Mouse (Mus musculus): ENCODE results near the gene Sirt2. TPM values are rescaled to one million over a fixed set of nuclear protein-coding genes. Genes with fewer than 3 reads are reported as not detected.

Sirt2 gene
- polyA plus RNA-seq, 1 experiment = 64.1 TPM

DNA sequence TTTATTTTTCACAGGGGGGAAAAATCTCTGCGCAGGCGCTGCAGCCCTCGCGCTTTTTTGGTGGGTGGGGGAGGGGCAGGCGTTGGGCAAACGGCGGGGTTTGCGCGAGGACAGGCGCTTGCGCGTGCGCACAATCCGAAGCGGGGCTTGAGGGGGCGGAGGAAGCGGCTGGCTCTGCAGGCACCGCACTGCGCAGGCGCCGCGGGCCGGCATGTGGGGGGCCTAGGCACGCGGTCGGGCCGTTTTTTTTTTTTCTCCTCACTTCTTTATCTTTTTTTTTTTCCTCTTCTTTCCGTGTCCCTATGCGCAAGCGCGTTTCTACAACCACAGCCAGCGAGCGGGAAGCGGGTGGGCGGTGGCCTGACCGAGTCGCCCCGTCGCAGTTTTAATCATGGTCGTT lies 44.7 kb downstream of the Sirt2 start:
- Histone ChIP-seq H3K27ac (ENCODE audit: insufficient read depth, low read length) (peak overlapping the region; percentile 94), H3K4me1 (ENCODE audit: control insufficient read depth, insufficient read depth, low read length) (peaks cover 7% of the 10 kb centered on the region), H3K4me3 (ENCODE audit: insufficient read depth, low read length) (peak overlapping the region; percentile 84)
- TF ChIP-seq CTCF (IDR thresholded peaks at IDR 0.05; ENCODE audit: borderline replicate concordance, insufficient read depth, low read length) (no peak), POLR2A (IDR thresholded peaks at IDR 0.05; ENCODE audit: low read depth, low read length) (peak; percentile 39; the same call in 1 of the 2 replicates)

GRCm38 (mm10) chr7:28811640-28812275 lies 45.2 kb downstream of the Sirt2 start:
- TF ChIP-seq POLR2A (IDR thresholded peaks at IDR 0.05; ENCODE audit: low read depth, low read length) (0 out of 2 replicates have a peak, but pooled peaks have one; percentile 32), CTCF (IDR thresholded peaks at IDR 0.05; ENCODE audit: borderline replicate concordance, insufficient read depth, low read length) (no peak)
- peak overlapping the region; percentile 62 for H3K27ac ChIP-seq (ENCODE audit: insufficient read depth, low read length)
- peaks cover 7% of the 10 kb centered on the region for H3K4me1 ChIP-seq (ENCODE audit: control insufficient read depth, insufficient read depth, low read length)
- peak overlapping the region; percentile 84 for H3K4me3 ChIP-seq (ENCODE audit: insufficient read depth, low read length)

GRCm38 (mm10) chr7:28812436-28812835 lies 45.9 kb downstream of the Sirt2 start:
- Histone ChIP-seq H3K4me1 (ENCODE audit: control insufficient read depth, insufficient read depth, low read length) (peaks cover 9% of the 10 kb centered on the region), H3K27ac (ENCODE audit: insufficient read depth, low read length) (peak overlapping the region; percentile 62; the same call in 1 of the 2 replicates), H3K4me3 (ENCODE audit: insufficient read depth, low read length) (peak overlapping the region; percentile 84)
- TF ChIP-seq POLR2A (IDR thresholded peaks at IDR 0.05; ENCODE audit: low read depth, low read length) = peak; percentile 6; the same call in 1 of the 2 replicates
- TF ChIP-seq CTCF (IDR thresholded peaks at IDR 0.05; ENCODE audit: borderline replicate concordance, insufficient read depth, low read length) = no peak

- TF ChIP-seq CTCF (IDR thresholded peaks at IDR 0.05; ENCODE audit: borderline replicate concordance, insufficient read depth, low read length) = no peak
- TF ChIP-seq POLR2A (IDR thresholded peaks at IDR 0.05; ENCODE audit: low read depth, low read length) = no peak; the same call in 1 of the 2 replicates
- H3K4me3 ChIP-seq (ENCODE audit: insufficient read depth, low read length) = peak overlapping the region; percentile 84
- H3K4me1 ChIP-seq (ENCODE audit: control insufficient read depth, insufficient read depth, low read length) = peaks cover 5% of the 10 kb centered on the region; the same call in 1 of the 2 replicates
- H3K27ac ChIP-seq (ENCODE audit: insufficient read depth, low read length) = peak overlapping the region; percentile 62; the same call in 1 of the 2 replicates
Observed at GRCm38 (mm10) chr7:28812949-28813348, 46.4 kb downstream of the Sirt2 start.

GRCm38 (mm10) chr7:28814306-28815034 lies 47.9 kb downstream of the Sirt2 start:
- H3K4me1 ChIP-seq (ENCODE audit: control insufficient read depth, insufficient read depth, low read length) = peaks cover 7% of the 10 kb centered on the region
- no peak overlapping the region for H3K27ac ChIP-seq (ENCODE audit: insufficient read depth, low read length)
- TF ChIP-seq POLR2A (IDR thresholded peaks at IDR 0.05; ENCODE audit: low read depth, low read length) = no peak
- no peak for TF ChIP-seq CTCF (IDR thresholded peaks at IDR 0.05; ENCODE audit: borderline replicate concordance, insufficient read depth, low read length)
- no peak overlapping the region for H3K4me3 ChIP-seq (ENCODE audit: insufficient read depth, low read length)

DNA sequence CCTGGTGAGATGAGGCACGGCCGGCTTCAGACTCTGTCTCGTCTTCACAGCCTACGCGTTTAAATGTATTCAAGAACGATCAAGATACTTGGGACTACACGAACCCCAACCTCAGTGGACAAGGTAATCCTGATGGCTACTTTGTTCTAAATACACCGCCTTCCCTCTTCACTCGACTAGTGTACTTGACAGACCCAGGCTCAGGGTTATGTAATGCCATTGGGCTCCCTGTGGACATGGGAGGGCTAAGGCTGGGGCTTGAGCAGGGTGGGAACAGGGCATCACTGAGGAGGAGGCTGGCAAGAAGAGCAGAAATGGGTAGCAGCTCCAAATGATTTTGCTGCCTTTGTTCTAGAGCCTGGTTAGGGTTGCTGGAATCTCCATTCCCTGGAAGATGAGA lies 48.7 kb downstream of the Sirt2 start:
- H3K4me1 ChIP-seq (ENCODE audit: control insufficient read depth, insufficient read depth, low read length) = peaks cover 12% of the 10 kb centered on the region
- no peak overlapping the region for H3K27ac ChIP-seq (ENCODE audit: insufficient read depth, low read length)
- TF ChIP-seq CTCF (IDR thresholded peaks at IDR 0.05; ENCODE audit: borderline replicate concordance, insufficient read depth, low read length) = no peak
- TF ChIP-seq POLR2A (IDR thresholded peaks at IDR 0.05; ENCODE audit: low read depth, low read length) = no peak
- no peak overlapping the region for H3K4me3 ChIP-seq (ENCODE audit: insufficient read depth, low read length)

- Histone ChIP-seq H3K4me1 (ENCODE audit: control insufficient read depth, insufficient read depth, low read length) (peaks cover 20% of the 10 kb centered on the region), H3K4me3 (ENCODE audit: insufficient read depth, low read length) (no peak overlapping the region), H3K27ac (ENCODE audit: insufficient read depth, low read length) (no peak overlapping the region)
- no peak for TF ChIP-seq POLR2A (IDR thresholded peaks at IDR 0.05; ENCODE audit: low read depth, low read length)
- TF ChIP-seq CTCF (IDR thresholded peaks at IDR 0.05; ENCODE audit: borderline replicate concordance, insufficient read depth, low read length) = no peak
Observed at GRCm38 (mm10) chr7:28816201-28816600, 49.7 kb downstream of the Sirt2 start.

- Histone ChIP-seq H3K27ac (ENCODE audit: insufficient read depth, low read length) (no peak overlapping the region), H3K4me3 (ENCODE audit: insufficient read depth, low read length) (no peak overlapping the region), H3K4me1 (ENCODE audit: control insufficient read depth, insufficient read depth, low read length) (peaks cover 20% of the 10 kb centered on the region)
- TF ChIP-seq CTCF (IDR thresholded peaks at IDR 0.05; ENCODE audit: borderline replicate concordance, insufficient read depth, low read length) (no peak), POLR2A (IDR thresholded peaks at IDR 0.05; ENCODE audit: low read depth, low read length) (no peak)
Observed at GRCm38 (mm10) chr7:28816920-28817319, 50.4 kb downstream of the Sirt2 start.

- Histone ChIP-seq H3K27ac (ENCODE audit: insufficient read depth, low read length) (no peak overlapping the region), H3K4me3 (ENCODE audit: insufficient read depth, low read length) (no peak overlapping the region), H3K4me1 (ENCODE audit: control insufficient read depth, insufficient read depth, low read length) (peaks cover 25% of the 10 kb centered on the region)
- TF ChIP-seq CTCF (IDR thresholded peaks at IDR 0.05; ENCODE audit: borderline replicate concordance, insufficient read depth, low read length) (no peak), POLR2A (IDR thresholded peaks at IDR 0.05; ENCODE audit: low read depth, low read length) (no peak)
Observed at GRCm38 (mm10) chr7:28817524-28817923, 51.0 kb downstream of the Sirt2 start.

DNA sequence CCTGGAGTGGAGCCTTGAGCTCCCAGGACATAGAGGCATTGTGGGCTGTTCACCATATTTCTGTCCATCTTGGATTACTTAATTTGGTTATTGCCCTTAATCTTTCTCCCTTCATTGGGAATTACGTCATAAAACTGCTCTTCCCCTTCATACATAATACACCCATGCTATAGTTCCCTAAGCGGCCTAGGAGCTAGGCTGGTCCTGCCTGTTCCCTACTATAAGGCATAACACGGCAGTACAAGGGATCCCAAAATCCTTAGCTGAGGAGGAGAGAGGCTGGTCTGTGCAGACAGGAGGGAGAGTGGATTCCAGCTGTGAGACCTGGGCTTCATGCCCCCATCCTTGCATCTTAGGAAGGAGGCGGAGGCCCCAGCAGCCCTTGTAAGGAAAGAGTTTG lies 51.4 kb downstream of the Sirt2 start:
- Histone ChIP-seq H3K27ac (ENCODE audit: insufficient read depth, low read length) (no peak overlapping the region), H3K4me3 (ENCODE audit: insufficient read depth, low read length) (no peak overlapping the region), H3K4me1 (ENCODE audit: control insufficient read depth, insufficient read depth, low read length) (peaks cover 26% of the 10 kb centered on the region)
- TF ChIP-seq POLR2A (IDR thresholded peaks at IDR 0.05; ENCODE audit: low read depth, low read length) = no peak
- no peak for TF ChIP-seq CTCF (IDR thresholded peaks at IDR 0.05; ENCODE audit: borderline replicate concordance, insufficient read depth, low read length)

All from embryonic fibroblast, embryonic 13.5 days (primary cell).